Mouse (Mus musculus) erythroblast, embryonic 14.5 days (primary cell): ENCODE data around the gene Plxna4.

Experiments used
- GATA1 ChIP-seq: IDR thresholded peaks from 2 replicates; pipeline ENCODE4 v1.6.1; 2012; ENCODE audit warnings: low read length, inconsistent platforms, mixed read lengths
- TAL1 ChIP-seq: IDR thresholded peaks from 3 replicates; pipeline ENCODE4 v1.6.1; 2012; ENCODE audit warnings: low read length, inconsistent platforms, mixed read lengths

GRCm38 (mm10) chr6:32448787-32449186 lies 139.2 kb downstream of the Plxna4 start:
- TF ChIP-seq TAL1 = no peak
- no peak for TF ChIP-seq GATA1
